Mouse (Mus musculus) lung, postnatal 25 days (tissue): ENCODE measurements around the gene Ear1.
"Not testable (repeated sequence)": the region's sequence is repeated elsewhere in the genome, so short reads cannot be mapped to it uniquely, and the experiment has no call there.

ENCODE experiments used
- DNase-seq: peaks from one replicate; pipeline ENCODE4 v3.0.0; 2022; ENCODE audit warnings: low spot score

Ear1 gene

DNA sequence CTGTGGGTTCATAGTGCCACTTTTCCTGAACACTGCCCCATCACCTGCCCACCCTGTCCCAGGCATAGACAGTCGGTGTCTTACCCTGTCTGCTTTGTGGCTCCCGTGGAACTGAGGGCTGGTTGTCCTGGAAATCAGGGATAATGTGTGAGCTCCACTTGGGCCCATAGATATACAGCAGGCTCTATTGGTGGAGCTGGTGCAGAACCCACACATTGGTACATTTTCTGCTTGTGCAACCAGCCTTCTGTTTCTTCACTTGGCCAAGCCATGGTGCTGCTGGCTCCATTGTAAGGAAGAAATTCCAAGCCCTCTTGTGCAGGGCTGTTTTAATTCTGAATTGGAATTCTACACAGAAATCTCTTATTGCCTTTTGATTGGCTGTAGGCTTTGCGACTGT is at the start of gene Ear1:
TSS of gene Ear1 (minus strand) at position 101 of the 400 bp plus-strand sequence.
- DNase-seq: not testable (repeated sequence)

DNA sequence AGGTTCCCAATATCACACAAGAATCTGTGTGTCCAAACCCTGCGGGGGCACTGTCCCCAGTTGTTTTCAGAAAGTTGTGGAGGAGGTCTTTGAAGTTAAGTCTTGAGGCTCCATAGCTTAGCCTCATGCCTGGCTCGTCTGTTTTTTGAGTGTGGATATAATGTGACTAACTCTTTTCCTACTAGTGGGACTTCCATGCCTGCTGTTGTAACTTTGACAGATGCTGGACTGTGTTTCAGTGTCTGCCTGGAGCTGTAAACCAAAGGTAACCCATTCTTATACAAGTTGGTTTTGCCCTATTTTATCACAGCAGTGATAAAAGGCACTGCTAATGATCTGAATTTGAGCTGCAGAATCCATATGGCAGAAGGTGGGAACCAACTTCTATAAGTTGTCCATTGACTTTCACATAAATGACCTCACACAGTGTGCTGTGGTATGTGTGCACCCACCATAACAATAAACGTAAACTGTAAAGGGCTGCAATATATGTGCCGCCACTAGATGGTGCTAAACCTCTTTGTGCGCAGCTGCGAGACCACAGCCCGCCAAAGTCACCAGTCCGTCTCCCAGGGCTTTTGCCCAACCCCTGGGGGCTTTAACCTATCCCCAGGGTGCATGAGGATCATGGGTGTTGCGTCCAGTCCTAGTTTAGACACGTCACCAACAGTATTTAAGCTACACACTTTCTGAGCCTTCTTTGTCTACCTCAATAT is 49.5 kb upstream of the Ear1 start, which contains the start of gene Gm8113:
TSS of gene Gm8113 (plus strand) at position 703 of the 716 bp plus-strand sequence.
- peak; percentile 45 for DNase-seq

DNA sequence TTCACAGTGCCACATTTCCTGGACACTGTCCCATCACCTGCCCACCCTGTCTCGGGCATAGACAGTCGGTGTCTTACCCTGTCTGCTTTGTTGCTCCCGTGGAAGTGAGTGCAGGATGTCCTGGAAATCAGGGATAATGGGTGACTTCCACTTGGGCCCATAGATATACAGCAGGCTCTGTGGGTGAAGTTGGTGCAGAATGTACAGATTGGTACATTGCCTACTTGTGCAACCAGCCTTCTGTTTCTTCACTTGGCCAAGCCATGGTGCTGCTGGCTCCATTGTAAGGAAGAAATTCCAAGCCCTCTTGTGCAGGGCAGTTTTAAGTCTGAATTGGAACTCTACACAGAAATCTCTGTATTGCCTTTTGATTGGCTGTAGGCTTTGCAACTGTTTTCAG is 48.1 kb upstream of the Ear1 start, which contains the start of gene Ear10:
TSS of gene Ear10 (minus strand) at position 101 of the 400 bp plus-strand sequence.
- DNase-seq: not testable (repeated sequence)

DNA sequence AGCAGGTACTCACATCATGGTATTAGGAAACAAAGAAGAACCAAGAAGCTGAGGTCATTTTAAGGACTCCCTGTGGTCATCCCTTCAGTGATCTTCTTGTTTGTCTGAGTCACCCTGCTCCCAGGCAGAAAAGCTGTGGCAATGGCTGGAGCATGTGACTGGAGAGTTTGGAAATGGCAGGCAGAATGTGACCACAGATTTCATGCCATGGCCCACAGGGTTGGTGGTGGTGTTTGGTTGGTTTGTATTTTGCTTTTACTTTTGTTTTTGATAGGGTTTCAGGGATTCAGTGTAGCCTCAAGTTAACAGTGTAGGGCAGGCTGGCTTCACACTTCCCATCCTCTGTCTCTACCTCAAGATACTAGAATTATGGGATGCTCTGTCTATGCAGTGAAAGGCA is 42.9 kb upstream of the Ear1 start:
- peak; percentile 5 for DNase-seq

DNA sequence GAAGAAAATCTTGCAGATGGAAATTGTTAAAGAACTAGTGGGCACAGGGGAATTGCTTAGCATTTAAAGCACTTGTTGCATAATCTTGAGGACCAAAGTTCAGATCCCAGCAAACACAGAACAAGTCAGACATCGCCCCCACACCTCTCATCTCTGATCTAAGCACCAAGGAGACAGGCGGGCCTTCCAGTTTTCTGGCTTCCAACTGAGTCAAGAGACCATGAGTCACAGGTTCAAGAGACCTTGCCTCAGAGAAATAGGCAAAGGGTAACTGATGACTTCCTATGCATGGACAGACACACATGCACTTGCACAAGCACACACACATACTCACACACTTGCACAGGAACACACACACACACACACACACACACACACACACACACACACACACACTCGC is 23.3 kb upstream of the Ear1 start:
- not testable (repeated sequence) for DNase-seq

DNA sequence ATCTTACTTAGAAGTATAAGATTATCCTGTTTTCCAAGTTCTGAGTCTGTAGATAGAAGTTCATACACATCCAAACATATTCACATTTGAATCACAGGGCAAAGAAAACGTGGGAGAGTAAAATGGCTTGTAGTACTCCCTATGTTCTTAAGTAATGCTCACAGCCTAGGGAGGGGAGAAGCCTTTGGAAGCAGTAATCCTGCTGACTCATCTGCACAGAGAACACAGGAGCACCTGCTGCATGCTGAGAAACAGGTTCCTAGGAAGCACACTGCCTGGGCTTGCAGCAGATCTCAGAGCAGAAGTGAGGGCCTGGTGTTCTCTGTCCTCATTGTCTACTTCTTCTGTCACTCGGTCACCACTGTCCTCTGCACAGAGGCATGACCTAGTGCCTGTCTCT is 20.0 kb upstream of the Ear1 start:
- not testable (repeated sequence) for DNase-seq

DNA sequence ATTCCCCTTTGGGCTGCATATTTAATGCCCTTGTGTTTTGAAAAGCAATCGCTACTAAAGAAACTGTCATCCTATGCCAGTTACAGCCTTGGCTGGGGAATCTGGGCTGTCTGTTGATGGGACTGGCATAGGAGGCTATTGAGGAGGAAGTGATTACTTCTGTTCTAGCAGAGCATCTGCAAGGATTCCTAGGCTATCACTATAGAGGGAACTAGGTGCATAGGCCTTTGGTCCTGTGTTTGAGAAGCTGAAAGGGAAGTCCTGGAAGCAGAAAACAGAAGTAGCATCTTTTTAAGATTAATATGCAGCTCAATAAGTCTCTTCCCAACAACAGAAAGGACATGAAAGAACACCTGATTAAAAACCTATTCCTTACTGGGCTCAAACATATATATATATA is 16.0 kb upstream of the Ear1 start:
- not testable (repeated sequence) for DNase-seq

DNA sequence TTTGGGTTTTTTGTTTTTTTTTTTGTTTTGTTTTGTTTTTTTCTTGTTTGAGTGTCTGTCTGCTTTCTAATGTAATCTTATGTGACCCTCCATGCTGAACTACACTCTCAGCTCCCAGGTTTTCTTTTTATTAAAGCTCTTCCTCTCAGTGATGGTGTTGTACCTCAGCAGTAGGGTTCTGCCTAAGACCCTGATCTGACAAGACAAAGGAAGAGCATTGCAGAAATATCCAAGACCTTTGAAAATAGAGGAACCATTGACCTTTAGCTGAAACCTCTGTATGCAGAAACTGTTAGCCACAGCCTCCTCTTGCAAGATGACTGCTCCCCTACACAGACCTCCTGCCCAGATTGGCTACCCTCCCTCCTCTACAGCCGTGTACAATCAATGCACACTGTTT is 10.9 kb upstream of the Ear1 start:
- not testable (repeated sequence) for DNase-seq

DNA sequence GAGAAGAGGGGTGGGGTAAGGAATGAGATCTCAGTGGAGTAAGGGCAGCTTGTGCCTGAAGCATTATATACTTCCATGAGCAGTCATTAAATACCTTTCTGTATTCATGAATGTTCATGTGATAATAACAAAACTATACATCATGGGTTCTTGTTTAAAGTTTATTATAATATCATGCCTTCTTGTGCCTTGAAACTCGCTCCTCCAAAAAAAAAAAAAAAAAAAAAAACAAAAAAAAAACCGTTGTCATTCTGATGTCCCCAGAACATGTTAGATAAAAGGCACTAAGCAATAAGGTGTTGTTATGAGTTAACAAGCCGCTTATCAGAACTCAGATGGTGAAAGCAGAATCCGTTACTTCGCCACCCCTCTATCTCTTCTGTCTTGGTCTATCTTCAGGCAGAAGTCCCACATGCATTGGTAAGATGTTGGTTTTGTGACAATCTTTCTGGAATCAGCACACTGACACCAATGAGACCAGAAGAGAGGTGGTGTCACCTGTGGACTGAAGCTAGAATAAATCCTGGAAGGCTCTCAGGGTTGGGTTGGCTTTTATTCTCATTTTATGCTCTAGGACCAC is 4.7 kb upstream of the Ear1 start:
- DNase-seq: not testable (repeated sequence)

DNA sequence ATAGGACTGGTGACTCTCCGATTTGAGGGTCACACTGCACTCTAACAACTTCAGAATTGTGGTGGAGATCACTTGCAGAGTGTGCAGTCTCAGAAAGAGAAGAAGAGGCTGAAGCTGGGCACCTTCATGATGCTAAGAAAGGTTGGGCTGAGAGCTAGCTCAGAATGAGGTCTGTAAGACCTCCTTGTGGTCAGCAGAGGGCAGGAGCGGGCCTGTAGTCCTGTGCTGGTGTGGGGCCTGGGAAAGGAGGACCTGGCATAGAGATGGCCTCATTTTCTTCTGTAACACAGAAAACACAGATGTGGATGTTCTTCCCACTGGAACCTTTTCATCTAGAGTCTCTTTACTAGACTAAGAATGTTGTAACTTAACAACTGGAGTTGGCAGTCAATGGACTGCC is 2.5 kb upstream of the Ear1 start:
- not testable (repeated sequence) for DNase-seq

DNA sequence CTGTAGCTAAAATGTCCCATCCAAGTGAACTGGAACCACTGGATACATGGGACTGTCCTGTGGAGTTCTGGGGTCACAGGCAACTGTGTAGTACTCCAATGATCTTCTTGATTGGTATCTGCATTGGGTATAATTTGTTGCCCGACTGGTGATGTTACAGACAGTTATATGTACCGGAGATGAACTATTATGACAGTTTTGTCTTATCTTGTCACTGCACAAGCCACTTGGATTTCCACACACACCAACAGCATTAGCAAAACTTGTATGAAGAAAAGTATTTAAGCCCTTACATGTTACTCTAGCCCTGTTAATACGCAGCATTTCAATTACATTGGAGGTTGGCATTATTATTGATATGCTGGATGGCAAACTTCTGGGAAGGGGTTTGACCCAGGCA is 455 bp downstream of the Ear1 start:
- not testable (repeated sequence) for DNase-seq

DNA sequence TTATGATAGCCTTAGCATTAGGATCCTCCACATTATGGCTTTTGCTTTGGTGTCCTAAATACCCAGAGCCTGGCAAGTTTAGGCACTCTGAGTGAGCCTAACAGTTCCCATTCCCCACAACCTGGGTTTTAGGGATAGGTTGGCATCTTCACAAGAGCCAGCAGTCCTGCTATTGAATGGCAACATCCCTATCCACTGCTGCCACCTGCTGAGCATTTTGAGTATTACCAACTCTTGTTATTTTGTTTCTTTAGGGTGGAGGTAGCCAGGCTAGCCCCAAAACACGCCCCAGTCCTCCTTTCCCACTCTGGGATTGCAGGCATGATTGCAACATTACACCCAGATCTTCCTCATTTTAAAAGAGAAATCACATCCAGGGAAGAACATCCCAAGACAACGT is 14.8 kb downstream of the Ear1 start:
- not testable (repeated sequence) for DNase-seq

DNA sequence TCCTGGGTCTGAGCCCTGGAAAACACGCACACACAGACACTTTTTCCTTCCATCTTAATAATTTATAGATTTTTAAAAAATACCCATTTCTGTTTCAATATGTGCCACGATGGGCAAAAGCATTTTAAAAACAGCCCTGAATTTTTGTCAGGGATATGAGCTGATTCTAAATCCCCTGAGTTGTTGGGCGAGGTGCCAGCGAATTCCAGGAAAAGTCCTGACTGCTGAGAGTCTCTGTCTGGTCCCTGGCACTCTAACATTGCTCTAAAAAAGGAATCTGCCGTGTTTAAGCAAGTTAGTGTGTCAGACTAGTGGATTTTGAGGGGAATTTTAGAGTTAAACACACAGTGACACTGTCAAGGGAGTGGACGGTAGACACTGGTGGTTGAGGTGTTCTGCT is 15.9 kb downstream of the Ear1 start:
- DNase-seq: not testable (repeated sequence)

DNA sequence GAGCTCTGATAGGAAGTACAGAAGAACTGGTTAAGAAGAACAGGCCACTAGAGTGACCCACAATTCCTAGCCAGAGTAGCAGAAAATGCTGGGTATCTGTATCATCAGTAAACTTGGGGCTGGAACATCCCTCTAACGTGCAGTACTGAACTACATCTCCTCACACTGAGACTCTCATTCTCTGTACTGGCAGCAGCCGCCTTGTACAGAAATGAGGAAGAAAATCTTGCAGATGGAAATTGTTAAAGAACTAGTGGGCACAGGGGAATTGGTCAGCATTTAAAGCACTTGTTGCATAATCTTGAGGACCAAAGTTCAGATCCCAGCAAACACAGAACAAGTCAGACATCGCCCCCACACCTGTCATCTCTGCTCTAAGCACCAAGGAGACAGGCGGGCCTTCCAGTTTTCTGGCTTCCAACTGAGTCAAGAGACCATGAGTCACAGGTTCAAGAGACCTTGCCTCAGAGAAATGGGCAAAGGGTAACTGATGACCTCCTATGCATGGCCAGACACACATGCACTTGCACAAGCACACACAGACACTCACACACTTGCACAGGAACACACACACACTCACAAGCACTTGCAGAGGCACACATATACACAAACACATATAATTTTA is 31.3 kb downstream of the Ear1 start:
- DNase-seq: peak; percentile 1

DNA sequence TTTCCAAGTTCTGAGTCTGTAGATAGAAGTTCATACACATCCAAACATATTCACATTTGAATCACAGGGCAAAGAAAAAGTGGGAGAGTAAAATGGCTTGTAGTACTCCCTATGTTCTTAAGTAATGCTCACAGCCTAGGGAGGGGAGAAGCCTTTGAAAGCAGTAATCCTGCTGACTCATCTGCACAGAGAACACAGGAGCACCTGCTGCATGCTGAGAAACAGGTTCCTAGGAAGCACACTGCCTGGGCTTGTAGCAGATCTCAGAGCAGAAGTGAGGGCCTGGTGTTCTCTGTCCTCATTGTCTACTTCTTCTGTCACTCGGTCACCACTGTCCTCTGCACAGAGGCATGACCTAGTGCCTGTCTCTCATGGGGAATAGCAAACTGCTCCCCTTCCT is 34.3 kb downstream of the Ear1 start:
- not testable (repeated sequence) for DNase-seq

DNA sequence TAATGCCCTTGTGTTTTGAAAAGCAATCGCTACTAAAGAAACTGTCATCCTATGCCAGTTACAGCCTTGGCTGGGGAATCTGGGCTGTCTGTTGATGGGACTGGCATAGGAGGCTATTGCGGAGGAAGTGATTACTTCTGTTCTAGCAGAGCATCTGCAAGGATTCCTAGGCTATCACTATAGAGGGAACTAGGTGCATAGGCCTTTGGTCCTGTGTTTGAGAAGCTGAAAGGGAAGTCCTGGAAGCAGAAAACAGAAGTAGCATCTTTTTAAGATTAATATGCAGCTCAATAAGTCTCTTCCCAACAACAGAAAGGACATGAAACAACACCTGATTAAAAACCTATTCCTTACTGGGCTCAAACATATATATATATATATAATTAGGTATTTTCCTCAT is 40.0 kb downstream of the Ear1 start:
- not testable (repeated sequence) for DNase-seq

DNA sequence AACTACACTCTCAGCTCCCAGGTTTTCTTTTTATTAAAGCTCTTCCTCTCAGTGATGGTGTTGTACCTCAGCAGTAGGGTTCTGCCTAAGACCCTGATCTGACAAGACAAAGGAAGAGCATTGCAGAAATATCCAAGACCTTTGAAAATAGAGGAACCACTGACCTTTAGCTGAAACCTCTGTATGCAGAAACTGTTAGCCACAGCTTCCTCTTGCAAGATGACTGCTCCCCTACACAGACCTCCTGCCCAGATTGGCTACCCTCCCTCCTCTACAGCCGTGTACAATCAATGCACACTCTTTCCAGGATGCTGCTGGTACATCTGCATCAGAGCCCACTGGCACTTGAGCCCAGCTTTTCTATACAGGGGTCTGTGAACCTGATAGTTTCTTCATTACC is 44.9 kb downstream of the Ear1 start:
- not testable (repeated sequence) for DNase-seq

DNA sequence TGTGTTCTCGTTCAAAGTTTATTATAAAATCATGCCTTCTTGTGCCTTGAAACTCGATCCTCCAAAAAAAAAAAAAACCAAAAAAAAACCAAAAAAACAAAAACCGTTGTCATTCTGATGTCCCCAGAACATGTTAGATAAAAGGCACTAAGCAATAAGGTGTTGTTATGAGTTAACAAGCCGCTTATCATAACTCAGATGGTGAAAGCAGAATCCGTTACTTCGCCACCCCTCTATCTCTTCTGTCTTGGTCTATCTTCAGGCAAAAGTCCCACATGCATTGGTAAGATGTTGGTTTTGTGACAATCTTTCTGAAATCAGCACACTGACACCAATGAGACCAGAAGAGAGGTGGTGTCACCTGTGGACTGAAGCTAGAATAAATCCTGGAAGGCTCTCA is 51.1 kb downstream of the Ear1 start:
- DNase-seq: not testable (repeated sequence)

DNA sequence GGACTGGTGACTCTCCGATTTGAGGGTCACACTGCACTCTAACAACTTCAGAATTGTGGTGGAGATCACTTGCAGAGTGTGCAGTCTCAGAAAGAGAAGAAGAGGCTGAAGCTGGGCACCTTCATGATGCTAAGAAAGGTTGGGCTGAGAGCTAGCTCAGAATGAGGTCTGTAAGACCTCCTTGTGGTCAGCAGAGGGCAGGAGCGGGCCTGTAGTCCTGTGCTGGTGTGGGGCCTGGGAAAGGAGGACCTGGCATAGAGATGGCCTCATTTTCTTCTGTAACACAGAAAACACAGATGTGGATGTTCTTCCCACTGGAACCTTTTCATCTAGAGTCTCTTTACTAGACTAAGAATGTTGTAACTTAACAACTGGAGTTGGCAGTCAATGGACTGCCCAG is 53.4 kb downstream of the Ear1 start:
- DNase-seq: not testable (repeated sequence)

DNA sequence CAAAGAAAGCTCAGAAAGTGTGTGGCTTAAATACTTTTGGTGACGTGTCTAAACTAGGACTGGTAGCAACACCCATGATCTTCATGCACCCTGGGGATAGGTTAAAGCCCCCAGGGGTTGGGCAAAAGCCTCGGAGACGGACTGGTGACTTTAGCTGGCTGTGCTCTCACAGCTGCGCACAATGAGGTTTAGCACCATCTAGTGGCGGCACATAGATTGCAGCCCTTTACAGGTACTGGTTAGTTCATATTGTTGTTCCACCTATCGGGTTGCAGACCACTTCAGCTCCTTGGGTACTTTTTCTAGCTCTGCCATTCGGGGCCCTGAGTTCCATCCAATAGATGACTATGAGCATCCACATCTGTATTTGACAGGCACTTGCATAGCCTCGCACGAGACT is 62.9 kb downstream of the Ear1 start:
- peak; percentile 8 for DNase-seq

DNA sequence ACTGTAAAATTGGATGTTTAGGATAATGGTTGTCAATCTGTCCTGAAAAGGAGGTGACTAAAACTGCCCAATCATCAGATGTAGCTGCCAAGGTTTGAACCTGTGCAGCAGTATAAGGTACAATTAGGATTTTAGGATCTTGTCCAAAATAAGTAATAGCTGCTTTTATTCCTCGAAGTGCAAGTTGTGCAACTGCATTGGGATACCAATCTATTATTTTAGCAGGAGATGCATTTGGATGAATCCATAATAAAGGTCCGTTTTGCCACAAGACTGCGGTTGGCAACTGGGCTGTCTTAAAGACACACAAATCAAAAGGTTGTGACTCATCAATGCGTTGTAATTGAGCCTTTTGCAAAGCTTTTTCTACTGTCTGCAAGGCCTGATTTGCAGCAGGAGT is 67.2 kb downstream of the Ear1 start:
- not testable (repeated sequence) for DNase-seq

DNA sequence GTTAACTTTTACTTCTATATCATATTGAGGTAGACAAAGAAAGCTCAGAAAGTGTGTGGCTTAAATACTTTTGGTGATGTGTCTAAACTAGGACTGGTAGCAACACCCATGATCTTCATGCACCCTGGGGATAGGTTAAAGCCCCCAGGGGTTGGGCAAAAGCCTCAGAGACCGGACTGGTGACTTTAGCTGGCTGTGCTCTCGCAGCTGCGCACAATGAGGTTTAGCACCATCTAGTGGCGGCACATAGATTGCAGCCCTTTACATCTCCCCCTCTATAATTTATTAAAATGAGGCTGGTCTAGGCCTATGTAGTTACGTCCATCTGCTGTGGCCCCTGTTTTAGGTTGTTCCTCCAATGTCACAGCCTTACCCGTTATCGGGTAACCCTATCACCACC is 70.9 kb downstream of the Ear1 start:
- DNase-seq: not testable (repeated sequence)

DNA sequence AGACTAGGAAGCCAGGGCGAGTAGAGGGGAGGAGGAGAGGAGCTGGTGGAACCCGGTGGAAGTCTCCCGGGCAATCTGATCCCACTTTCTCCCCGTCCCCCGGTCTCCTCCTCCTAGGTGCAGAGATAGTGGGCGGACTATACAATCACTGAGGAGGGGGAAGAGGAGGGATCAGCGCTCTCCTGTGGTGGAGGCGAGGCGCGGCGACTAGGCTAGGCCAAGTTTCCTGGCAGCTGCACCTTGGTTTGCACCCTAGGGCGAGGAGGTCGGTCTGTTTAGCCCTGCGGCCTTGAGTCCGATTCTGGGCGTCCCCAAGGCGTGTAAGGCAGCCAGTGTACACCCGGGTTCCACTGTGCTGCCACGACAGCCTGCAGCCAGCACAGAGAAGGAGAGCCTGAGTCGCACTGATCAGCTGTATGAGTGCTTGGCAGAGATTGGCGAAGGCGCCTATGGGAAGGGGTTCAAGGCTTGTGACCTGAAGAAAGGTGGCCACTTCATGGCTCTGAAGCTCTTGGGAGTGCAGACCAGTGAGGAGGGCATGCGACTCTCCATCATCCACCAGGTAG is 78.3 kb downstream of the Ear1 start:
- not testable (repeated sequence) for DNase-seq
